Mouse (Mus musculus) C2C12 (cell line): ENCODE results near the gene Iqgap1. TPM values are rescaled to one million over a fixed set of nuclear protein-coding genes. Genes with fewer than 3 reads are reported as not detected.

Source experiments
- H3K27me3 ChIP-seq: one replicate; pipeline ENCODE4 v1.6.1; 2011; ENCODE audit not compliant: control insufficient read depth, insufficient read depth, insufficient read length
- H3K36me3 ChIP-seq: one replicate; pipeline ENCODE4 v1.6.1; 2011; ENCODE audit not compliant: control insufficient read depth, insufficient read depth
- H3K4me3 ChIP-seq: one replicate; pipeline ENCODE4 v1.5.1; 2011; ENCODE audit warnings: mild to moderate bottlenecking, control low read depth; ENCODE audit not compliant: poor library complexity, insufficient read depth, severe bottlenecking
- H3K79me2 ChIP-seq: one replicate; pipeline ENCODE4 v1.6.1; 2011; ENCODE audit not compliant: control insufficient read depth, insufficient read depth
- H3K79me3 ChIP-seq: one replicate; pipeline ENCODE4 v1.6.1; 2011; ENCODE audit warnings: low read depth, control low read depth
- H3ac ChIP-seq: one replicate; pipeline ENCODE3; 2011; ENCODE audit warnings: low read depth; ENCODE audit not compliant: control insufficient read depth, insufficient read length
- CEBPB ChIP-seq: IDR thresholded peaks from one replicate; pipeline ENCODE4 v1.6.1; 2011; ENCODE audit warnings: low read depth, mild to moderate bottlenecking, control low read depth, moderate library complexity
- CTCF ChIP-seq: IDR thresholded peaks from one replicate; pipeline ENCODE4 v1.5.1; 2011; ENCODE audit not compliant: control insufficient read depth, insufficient read depth, insufficient read length
- FOSL1 ChIP-seq: IDR thresholded peaks from one replicate; pipeline ENCODE4 v1.8.0; 2011; ENCODE audit warnings: mild to moderate bottlenecking, low read length; ENCODE audit not compliant: poor library complexity, insufficient read depth, severe bottlenecking
- MAX ChIP-seq: IDR thresholded peaks from one replicate; pipeline ENCODE4 v1.6.1; 2011; ENCODE audit warnings: mild to moderate bottlenecking, control low read depth
- MYOD1 ChIP-seq: IDR thresholded peaks from one replicate; pipeline ENCODE4 v1.6.1; 2011; ENCODE audit warnings: low read depth; ENCODE audit not compliant: control insufficient read depth, insufficient read length
- MYOG ChIP-seq: IDR thresholded peaks from one replicate; pipeline ENCODE4 v1.6.1; 2011; ENCODE audit not compliant: control insufficient read depth, insufficient read length; ENCODE audit errors: extremely low read depth
- USF1 ChIP-seq: IDR thresholded peaks from one replicate; pipeline ENCODE4 v1.6.1; 2011; ENCODE audit warnings: low read depth, mild to moderate bottlenecking, control low read depth, moderate library complexity
- polyA plus RNA-seq: library from polyadenylated mRNA; unstranded; fragments of >200 nt; fragmentation: generic; extraction: Trizol; gene quantifications from one replicate; pipeline ENCODE4 v1.2.1, GENCODE M21; 2012; ENCODE audit warnings: missing spikeins

Iqgap1 gene
- polyA plus RNA-seq, 1 experiment: 82.7 TPM

GRCm38 (mm10) chr7:80865521-80865920, 39.7 kb upstream of the Iqgap1 start:
- no peak for TF ChIP-seq MYOG
- TF ChIP-seq CEBPB: no peak
- no peak for TF ChIP-seq MYOD1
- no peak for TF ChIP-seq CTCF
- no peak for TF ChIP-seq MAX
- TF ChIP-seq FOSL1: no peak
- no peak for TF ChIP-seq USF1
- H3K36me3 ChIP-seq: peaks cover 15% of the 10 kb centered on the region
- no peak overlapping the region for H3K4me3 ChIP-seq
- H3K79me3 ChIP-seq: no peaks in the 10 kb centered on the region
- H3K27me3 ChIP-seq: no peaks in the 10 kb centered on the region
- H3K79me2 ChIP-seq: peaks cover 21% of the 10 kb centered on the region
- H3ac ChIP-seq: no peak overlapping the region

- H3ac ChIP-seq: no peak overlapping the region
- TF ChIP-seq MAX (no peak), CTCF (no peak)
These were observed 39.1 kb upstream of the Iqgap1 start for GRCm38 (mm10) chr7:80864831-80865230.

GRCm38 (mm10) chr7:80864151-80864550, 38.4 kb upstream of the Iqgap1 start:
- Histone ChIP-seq H3K79me3 (no peaks in the 10 kb centered on the region), H3K4me3 (no peak overlapping the region), H3K36me3 (peaks cover 15% of the 10 kb centered on the region), H3K79me2 (peaks cover 21% of the 10 kb centered on the region), H3ac (no peak overlapping the region), H3K27me3 (no peaks in the 10 kb centered on the region)
- no peak for TF ChIP-seq MYOG
- no peak for TF ChIP-seq FOSL1
- no peak for TF ChIP-seq MYOD1
- TF ChIP-seq CEBPB: no peak
- TF ChIP-seq CTCF: no peak
- TF ChIP-seq MAX: no peak
- TF ChIP-seq USF1: no peak

More at GRCm38 (mm10) chr7:80864831-80865230, 39.1 kb upstream of the Iqgap1 start:
- H3K79me2 ChIP-seq: peaks cover 21% of the 10 kb centered on the region
- peaks cover 15% of the 10 kb centered on the region for H3K36me3 ChIP-seq
- no peaks in the 10 kb centered on the region for H3K79me3 ChIP-seq
- H3K27me3 ChIP-seq: no peaks in the 10 kb centered on the region
- H3K4me3 ChIP-seq: no peak overlapping the region

- peaks cover 21% of the 10 kb centered on the region for H3K79me2 ChIP-seq
- no peaks in the 10 kb centered on the region for H3K79me3 ChIP-seq
- peaks cover 13% of the 10 kb centered on the region for H3K36me3 ChIP-seq
- no peak overlapping the region for H3ac ChIP-seq
- TF ChIP-seq USF1 (no peak), CEBPB (no peak), FOSL1 (no peak), MYOG (no peak), MAX (no peak)
- H3K27me3 ChIP-seq: no peaks in the 10 kb centered on the region
- no peak overlapping the region for H3K4me3 ChIP-seq
These were observed 37.7 kb upstream of the Iqgap1 start for GRCm38 (mm10) chr7:80863520-80863919.

- Histone ChIP-seq H3K27me3 (no peaks in the 10 kb centered on the region), H3K4me3 (no peak overlapping the region), H3ac (no peak overlapping the region), H3K79me2 (peaks cover 18% of the 10 kb centered on the region), H3K36me3 (peaks cover 6% of the 10 kb centered on the region), H3K79me3 (no peaks in the 10 kb centered on the region)
- no peak for TF ChIP-seq FOSL1
- TF ChIP-seq MAX: no peak
- TF ChIP-seq MYOD1: no peak
- no peak for TF ChIP-seq USF1
- TF ChIP-seq CTCF: no peak
- no peak for TF ChIP-seq CEBPB
- no peak for TF ChIP-seq MYOG
These were observed 36.7 kb upstream of the Iqgap1 start for GRCm38 (mm10) chr7:80862475-80862874.

GRCm38 (mm10) chr7:80860729-80861274, 35.0 kb upstream of the Iqgap1 start, which contains the start of gene Zscan2:
Zscan2 (plus strand) TSS chr7:80860920.
- peaks cover 17% of the 10 kb centered on the region for H3K79me2 ChIP-seq
- TF ChIP-seq MYOG: no peak
- TF ChIP-seq USF1: no peak
- peak within 1 kb of the TSS; percentile 57 for H3K4me3 ChIP-seq
- H3K27me3 ChIP-seq: no peaks in the 10 kb centered on the region
- H3K36me3 ChIP-seq: peaks cover 6% of the 10 kb centered on the region
- no peaks in the 10 kb centered on the region for H3K79me3 ChIP-seq
- peak within 1 kb of the TSS; percentile 75 for H3ac ChIP-seq
